Mouse (Mus musculus): ENCODE results near the gene Uhrf2.

DNA sequence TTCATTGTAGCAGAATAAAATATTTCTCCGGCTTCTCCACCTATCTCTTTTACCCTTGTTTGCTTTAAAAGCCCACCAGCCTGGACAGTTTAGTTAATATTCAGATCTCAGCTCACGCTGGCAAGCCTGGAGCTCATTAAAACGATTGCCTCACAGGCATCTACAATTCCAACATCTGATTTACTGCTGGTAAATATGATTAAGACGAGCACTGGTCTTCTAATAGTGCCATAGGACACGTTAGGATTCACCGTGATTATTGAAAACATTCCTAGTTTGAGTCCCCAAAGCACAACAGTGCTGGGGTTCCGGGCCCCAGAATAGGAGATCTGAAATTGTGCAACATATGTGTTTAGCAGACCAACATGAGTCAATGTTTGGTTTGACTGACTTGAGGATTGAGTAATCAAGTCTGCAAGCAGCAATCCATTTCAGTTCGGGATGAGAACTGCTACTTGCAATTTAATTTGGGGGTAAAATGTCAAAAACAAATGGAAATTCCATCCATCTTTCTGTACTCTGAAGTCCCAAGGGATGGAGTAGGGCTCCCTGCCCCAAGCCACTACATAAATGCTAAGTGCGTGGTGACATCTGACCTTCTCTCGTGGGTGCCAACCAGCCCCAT is 77.0 kb downstream of the Uhrf2 start:
- TF ChIP-seq POLR2A (IDR thresholded peaks at IDR 0.05; ENCODE audit: borderline replicate concordance, control insufficient read depth, low read depth, low read length) (no peak), CTCF (IDR thresholded peaks at IDR 0.05; ENCODE audit: control insufficient read depth, insufficient read depth, low read length) (no peak)
